Mouse (Mus musculus): ENCODE measurements around the gene 4930503E14Rik.
"Not testable (repeated sequence)": the region's sequence is repeated elsewhere in the genome, so short reads cannot be mapped to it uniquely, and the experiment has no call there.

The 4930503E14Rik gene

DNA sequence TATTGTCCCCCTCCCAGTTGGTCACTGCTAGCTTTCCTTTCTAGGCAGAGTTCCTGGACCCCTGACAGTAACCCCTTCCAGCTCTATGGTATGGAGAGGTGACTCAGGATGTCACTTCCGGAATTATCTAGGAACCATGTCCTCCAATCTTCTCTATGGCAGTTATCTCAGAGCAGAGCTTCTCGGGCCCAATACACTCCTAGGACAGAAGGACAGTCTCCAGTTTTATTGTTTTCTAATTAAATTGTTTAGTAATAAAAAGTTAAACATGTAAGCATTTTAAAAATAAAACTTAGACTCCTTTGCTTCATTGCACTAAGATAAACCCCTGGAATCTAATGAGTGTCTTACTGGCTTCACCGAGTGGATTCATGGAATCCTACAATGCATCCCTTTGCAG lies at the start of gene 4930503E14Rik:
TSS of gene 4930503E14Rik (minus strand) at position 101 of the 400 bp plus-strand sequence.
- DNase-seq: not testable (repeated sequence)

DNA sequence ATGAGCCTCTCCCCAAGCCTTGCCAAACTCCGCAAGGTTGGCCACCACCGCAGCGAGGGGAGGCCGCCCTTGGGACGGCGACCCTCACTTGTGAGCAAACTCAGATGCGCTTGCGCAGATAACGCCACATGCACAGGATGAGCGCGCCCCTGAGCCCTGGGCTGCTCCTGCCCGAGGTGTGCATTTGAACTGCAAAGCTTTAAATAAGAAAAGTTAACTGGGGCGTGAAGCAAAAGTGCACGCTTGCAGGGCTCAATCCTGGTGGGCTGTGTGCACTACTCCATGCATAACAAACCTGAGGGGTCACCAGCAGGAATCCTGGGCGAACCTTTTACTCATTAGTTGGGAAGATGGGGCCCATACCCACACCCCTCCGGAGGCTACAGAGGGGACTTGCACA lies 35.0 kb upstream of the 4930503E14Rik start:
- DNase-seq: peak; percentile 79

DNA sequence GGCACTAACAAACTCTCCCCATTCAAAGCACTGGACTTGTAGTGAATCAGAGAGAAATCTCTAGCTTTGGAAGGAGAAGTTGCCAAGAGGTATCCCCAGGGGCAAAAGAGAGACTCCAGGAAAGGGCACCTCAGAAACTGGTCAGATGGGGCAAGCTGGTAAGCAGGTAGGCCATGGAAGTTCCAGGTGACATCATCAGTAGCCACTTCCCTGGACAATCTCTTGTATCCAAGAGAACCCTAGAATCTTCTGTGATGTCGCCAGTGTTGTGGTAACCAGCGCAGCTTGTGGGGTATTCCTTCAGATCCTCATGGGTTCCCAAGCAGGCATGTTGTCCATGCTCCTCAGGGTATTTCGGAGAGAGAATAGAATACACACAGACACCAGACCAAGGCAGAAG lies 15.7 kb downstream of the 4930503E14Rik start, which contains the start of gene Gm8212:
TSS of gene Gm8212 (plus strand) at position 301 of the 400 bp plus-strand sequence.
- not testable (repeated sequence) for DNase-seq

DNA sequence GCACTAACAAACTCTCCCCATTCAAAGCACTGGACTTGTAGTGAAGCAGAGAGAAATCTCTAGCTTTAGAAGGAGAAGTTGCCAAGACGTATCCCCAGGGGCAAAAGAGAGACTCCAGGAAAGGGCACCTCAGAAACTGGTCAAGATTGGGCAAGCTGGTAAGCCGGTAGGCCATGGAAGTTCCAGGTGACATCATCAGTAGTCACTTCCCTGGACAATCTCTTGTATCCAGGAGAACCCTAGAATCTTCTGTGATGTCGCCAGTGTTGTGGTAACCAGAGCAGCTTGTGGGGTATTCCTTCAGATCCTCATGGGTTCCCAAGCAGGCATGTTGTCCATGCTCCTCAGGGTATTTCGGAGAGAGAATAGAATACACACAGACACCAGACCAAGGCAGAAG lies 89.5 kb downstream of the 4930503E14Rik start, which contains the start of gene Gm3327:
TSS of gene Gm3327 (plus strand) at position 301 of the 400 bp plus-strand sequence.
- not testable (repeated sequence) for DNase-seq

All from heart, adult 11 months (tissue).